Mouse (Mus musculus): Measurements from ENCODE around the gene Gdpd3.
A peak's percentile ranks its signal among the peaks of the same experiment; 100 is the strongest.
"Not testable (repeated sequence)": the region's sequence is repeated elsewhere in the genome, so short reads cannot be mapped to it uniquely, and the experiment has no call there.

Gene Gdpd3

GRCm38 (mm10) chr7:126760956-126761355 is 5.2 kb upstream of the Gdpd3 start:
- no peak for DNase-seq

- DNase-seq, result no peak
Measured at GRCm38 (mm10) chr7:126761529-126762067, 4.5 kb upstream of the Gdpd3 start.

GRCm38 (mm10) chr7:126762471-126763008 is 3.6 kb upstream of the Gdpd3 start:
- DNase-seq, result no peak

GRCm38 (mm10) chr7:126765540-126765939 is 594 bp upstream of the Gdpd3 start:
- DNase-seq, result no peak

- DNase-seq, result no peak
Measured at GRCm38 (mm10) chr7:126767001-126767400, 867 bp downstream of the Gdpd3 start.

GRCm38 (mm10) chr7:126770784-126771183 is 4.7 kb downstream of the Gdpd3 start:
- DNase-seq, result no peak

- DNase-seq, result no peak
Measured at GRCm38 (mm10) chr7:126773351-126773750, 7.2 kb downstream of the Gdpd3 start.

GRCm38 (mm10) chr7:126774463-126774862 is 8.3 kb downstream of the Gdpd3 start:
- DNase-seq, result no peak

GRCm38 (mm10) chr7:126775185-126775977 is 9.2 kb downstream of the Gdpd3 start:
- no peak for DNase-seq

- no peak for DNase-seq
Measured at GRCm38 (mm10) chr7:126775978-126776234, 9.8 kb downstream of the Gdpd3 start.

GRCm38 (mm10) chr7:126776598-126777057 is 10.5 kb downstream of the Gdpd3 start, which contains the start of gene Ypel3:
Gene Ypel3 (plus strand): TSS chr7:126776955.
- peak; percentile 97 for DNase-seq

GRCm38 (mm10) chr7:126777476-126777875 is 11.3 kb downstream of the Gdpd3 start:
- DNase-seq, result peak; percentile 57

- no peak for DNase-seq
Measured at GRCm38 (mm10) chr7:126778147-126778546, 12.0 kb downstream of the Gdpd3 start.

- not testable (repeated sequence) for DNase-seq
Measured at GRCm38 (mm10) chr7:126779101-126779500, 13.0 kb downstream of the Gdpd3 start.

GRCm38 (mm10) chr7:126779983-126780970 is 14.1 kb downstream of the Gdpd3 start:
- DNase-seq, result peak; percentile 89

- no peak for DNase-seq
Measured at GRCm38 (mm10) chr7:126780971-126781635, 15.0 kb downstream of the Gdpd3 start, which contains the start of gene Tbx6. Gene Tbx6 (plus strand): TSS chr7:126781483.

- DNase-seq, result no peak
Measured at GRCm38 (mm10) chr7:126781661-126782370, 15.7 kb downstream of the Gdpd3 start.

- no peak for DNase-seq
Measured at GRCm38 (mm10) chr7:126782693-126783092, 16.6 kb downstream of the Gdpd3 start.

GRCm38 (mm10) chr7:126784469-126784868 is 18.3 kb downstream of the Gdpd3 start:
- DNase-seq, result no peak

GRCm38 (mm10) chr7:126785056-126785455 is 18.9 kb downstream of the Gdpd3 start:
- no peak for DNase-seq

GRCm38 (mm10) chr7:126786142-126786541 is 20.0 kb downstream of the Gdpd3 start:
- no peak for DNase-seq

GRCm38 (mm10) chr7:126789141-126789540 is 23.0 kb downstream of the Gdpd3 start:
- DNase-seq, result no peak

All from kidney, adult 9 months (tissue).